Mouse (Mus musculus) ES-Bruce4 (cell line): ENCODE measurements at regions not wholly inside any gene's neighbourhood (a gene's known extent, or its start where the extent isn't known, plus 50 kb on each side); places are given as distances from the start of the nearest gene placed in this dataset.

Experiments
- H3K27ac ChIP-seq: 2 replicates; pipeline ENCODE4 v1.5.1; 2012; ENCODE audit warnings: low read length, inconsistent platforms; ENCODE audit not compliant: insufficient read depth
- H3K27me3 ChIP-seq: 2 replicates; pipeline ENCODE4 v1.6.1; 2012; ENCODE audit warnings: mild to moderate bottlenecking, low read length, inconsistent platforms; ENCODE audit not compliant: control insufficient read depth, poor library complexity, insufficient read depth, severe bottlenecking
- H3K36me3 ChIP-seq: 2 replicates; pipeline ENCODE4 v1.6.1; 2012; ENCODE audit warnings: inconsistent platforms, mild to moderate bottlenecking, low read length, moderate library complexity; ENCODE audit not compliant: control insufficient read depth, poor library complexity, insufficient read depth, severe bottlenecking
- H3K4me1 ChIP-seq: one replicate; pipeline ENCODE4 v1.8.1; 2011; ENCODE audit warnings: low read length; ENCODE audit not compliant: control insufficient read depth, insufficient read depth
- H3K4me3 ChIP-seq: 2 replicates; pipeline ENCODE4 v1.5.1; 2011; ENCODE audit warnings: low read depth, mild to moderate bottlenecking, low read length
- H3K9ac ChIP-seq: 2 replicates; pipeline ENCODE4 v1.6.1; 2012; ENCODE audit warnings: low read depth, mild to moderate bottlenecking, inconsistent platforms; ENCODE audit not compliant: poor library complexity, severe bottlenecking
- H3K9me3 ChIP-seq: replicated peaks from 2 replicates; pipeline ENCODE4 v1.6.1; 2012; ENCODE audit warnings: mild to moderate bottlenecking, low read length, inconsistent platforms; ENCODE audit not compliant: control insufficient read depth, poor library complexity, insufficient read depth, severe bottlenecking
- CTCF ChIP-seq: IDR thresholded peaks from one replicate; pipeline ENCODE4 v1.8.1; 2011; ENCODE audit warnings: low read depth, low read length
- EP300 ChIP-seq: IDR thresholded peaks from 2 replicates; pipeline ENCODE4 v1.6.1; 2011; ENCODE audit warnings: low read depth, low read length; ENCODE audit not compliant: insufficient read depth
- POLR2A ChIP-seq: IDR thresholded peaks from one replicate; pipeline ENCODE4 v1.8.1; 2011; ENCODE audit warnings: low read length; ENCODE audit not compliant: insufficient read depth

GRCm38 (mm10) chr5:18502831-18503230 is 142.7 kb upstream of the Gnai1 start:
- TF ChIP-seq POLR2A = no peak
- peak; percentile 65 for TF ChIP-seq CTCF
- Histone ChIP-seq H3K27ac (no peak overlapping the region), H3K4me3 (no peak overlapping the region), H3K9me3 (no peaks in the 10 kb centered on the region), H3K4me1 (no peaks in the 10 kb centered on the region), H3K27me3 (no peaks in the 10 kb centered on the region), H3K36me3 (no peaks in the 10 kb centered on the region), H3K9ac (no peak overlapping the region)

GRCm38 (mm10) chr5:18494305-18494704 is 134.2 kb upstream of the Gnai1 start:
- Histone ChIP-seq H3K27me3 (no peaks in the 10 kb centered on the region), H3K27ac (no peak overlapping the region), H3K4me3 (no peak overlapping the region), H3K36me3 (no peaks in the 10 kb centered on the region), H3K4me1 (no peaks in the 10 kb centered on the region), H3K9ac (no peak overlapping the region), H3K9me3 (no peaks in the 10 kb centered on the region)
- TF ChIP-seq POLR2A (no peak), EP300 (no peak), CTCF (no peak)

GRCm38 (mm10) chr5:18489709-18490108 is 129.6 kb upstream of the Gnai1 start:
- H3K36me3 ChIP-seq = no peaks in the 10 kb centered on the region
- TF ChIP-seq CTCF = no peak
- TF ChIP-seq POLR2A = no peak
- no peak for TF ChIP-seq EP300
- H3K27me3 ChIP-seq = no peaks in the 10 kb centered on the region
- H3K9ac ChIP-seq = no peak overlapping the region
- no peaks in the 10 kb centered on the region for H3K9me3 ChIP-seq
- no peak overlapping the region for H3K4me3 ChIP-seq
- no peaks in the 10 kb centered on the region for H3K4me1 ChIP-seq
- H3K27ac ChIP-seq = no peak overlapping the region

GRCm38 (mm10) chr5:18487076-18487772 is 127.1 kb upstream of the Gnai1 start:
- H3K9ac ChIP-seq = no peak overlapping the region
- H3K4me1 ChIP-seq = no peaks in the 10 kb centered on the region
- no peaks in the 10 kb centered on the region for H3K36me3 ChIP-seq
- no peak overlapping the region for H3K27ac ChIP-seq
- no peak for TF ChIP-seq CTCF
- no peak for TF ChIP-seq EP300
- no peaks in the 10 kb centered on the region for H3K9me3 ChIP-seq
- no peaks in the 10 kb centered on the region for H3K27me3 ChIP-seq
- H3K4me3 ChIP-seq = no peak overlapping the region

GRCm38 (mm10) chr5:18484376-18484775 is 124.2 kb upstream of the Gnai1 start:
- Histone ChIP-seq H3K27me3 (no peaks in the 10 kb centered on the region), H3K4me3 (no peak overlapping the region), H3K4me1 (no peaks in the 10 kb centered on the region), H3K36me3 (no peaks in the 10 kb centered on the region), H3K9ac (no peak overlapping the region), H3K9me3 (no peaks in the 10 kb centered on the region), H3K27ac (no peak overlapping the region)
- TF ChIP-seq EP300 = no peak
- TF ChIP-seq POLR2A = no peak
- TF ChIP-seq CTCF = no peak

GRCm38 (mm10) chr5:18478420-18478819 is 118.3 kb upstream of the Gnai1 start:
- no peak for TF ChIP-seq POLR2A
- TF ChIP-seq CTCF = no peak
- TF ChIP-seq EP300 = no peak
- no peaks in the 10 kb centered on the region for H3K36me3 ChIP-seq
- H3K9me3 ChIP-seq = no peaks in the 10 kb centered on the region
- H3K27me3 ChIP-seq = no peaks in the 10 kb centered on the region
- H3K27ac ChIP-seq = no peak overlapping the region
- H3K4me3 ChIP-seq = no peak overlapping the region
- no peaks in the 10 kb centered on the region for H3K4me1 ChIP-seq
- no peak overlapping the region for H3K9ac ChIP-seq
